Mouse (Mus musculus) heart, embryonic 14.5 days (tissue): ENCODE measurements at regions not wholly inside any gene's neighbourhood (a gene's known extent, or its start where the extent isn't known, plus 50 kb on each side); places are given as distances from the start of the nearest gene placed in this dataset.

Experiments
- ATAC-seq: fragments of 200-750 bp; cut with Nextera tagmentation; 2 replicates; pipeline ENCODE4 v1.8.0; 2017; ENCODE audit warnings: low read depth, moderate TSS enrichment; ENCODE audit not compliant: insufficient number of reproducible peaks, insufficient read depth, low FRiP score
- H3K27ac ChIP-seq, 2 experiments: fragments of 200-500 bp in 1 of 2; fragments of 300-500 bp in 1 of 2; sonication (generic) in 1 of 2; replicated peaks in 1 of 2; 2 replicates each; pipeline ENCODE4 v1.5.1; 2012 to 2014; ENCODE audit warnings: low read depth in 2 of 2, low read length in 2 of 2, control low read depth in 1 of 2, mild to moderate bottlenecking in 1 of 2, mixed read lengths in 1 of 2; ENCODE audit not compliant: control insufficient read depth in 1 of 2, insufficient read depth in 1 of 2
- H3K27me3 ChIP-seq: fragments of 300-500 bp; sonication (generic); 2 replicates; pipeline ENCODE4 v1.6.1; 2014; ENCODE audit warnings: mild to moderate bottlenecking, low read length, control low read depth; ENCODE audit not compliant: control insufficient read depth, insufficient read depth
- H3K36me3 ChIP-seq: fragments of 300-500 bp; sonication (generic); 2 replicates; pipeline ENCODE4 v1.6.1; 2014; ENCODE audit warnings: mild to moderate bottlenecking, control low read depth, low read length, mixed read lengths; ENCODE audit not compliant: control insufficient read depth, insufficient read depth
- H3K4me1 ChIP-seq, 2 experiments: fragments of 200-500 bp in 1 of 2; fragments of 300-500 bp in 1 of 2; sonication (generic) in 1 of 2; 2 replicates each; pipeline ENCODE4 v1.6.1; 2012 to 2014; ENCODE audit warnings: low read length in 2 of 2, control low read depth in 1 of 2, mixed read lengths in 1 of 2; ENCODE audit not compliant: control insufficient read depth in 2 of 2, insufficient read depth in 2 of 2
- H3K4me2 ChIP-seq: fragments of 300-500 bp; sonication (generic); 2 replicates; pipeline ENCODE4 v1.6.1; 2014; ENCODE audit warnings: mild to moderate bottlenecking, low read length
- H3K4me3 ChIP-seq, 2 experiments: fragments of 200-500 bp in 1 of 2; fragments of 300-500 bp in 1 of 2; sonication (generic) in 1 of 2; 2 replicates each; pipeline ENCODE4 v1.5.1; 2012 to 2014; ENCODE audit warnings: low read length in 2 of 2, mild to moderate bottlenecking in 2 of 2, control low read depth in 1 of 2, low read depth in 1 of 2, moderate library complexity in 1 of 2; ENCODE audit not compliant: control insufficient read depth in 1 of 2, insufficient read depth in 1 of 2
- H3K9ac ChIP-seq: fragments of 300-500 bp; sonication (generic); 2 replicates; pipeline ENCODE4 v1.6.1; 2014; ENCODE audit warnings: mild to moderate bottlenecking, low read length
- H3K9me3 ChIP-seq: fragments of 300-500 bp; sonication (generic); 2 replicates; pipeline ENCODE4 v1.6.1; 2016; ENCODE audit warnings: low read length, control low read depth; ENCODE audit not compliant: control insufficient read depth
- WGBS: fragments of 180-500 bp; shearing (Covaris S2); extraction: QIAGEN DNeasy Blood & Tissue Kit; methylation state at CpG from one replicate; pipeline ENCODE4 v1.1.7; 2014; 5-methylcytosine and 5-hydroxymethylcytosine counted together

GRCm38 (mm10) chr6:51067332-51067731, 365.1 kb upstream of the Nfe2l3 start:
- Histone ChIP-seq H3K4me2 (no peak overlapping the region), H3K27ac (no peak overlapping the region), H3K27me3 (no peaks in the 10 kb centered on the region), H3K9ac (no peak overlapping the region), H3K9me3 (no peaks in the 10 kb centered on the region), H3K36me3 (no peaks in the 10 kb centered on the region), H3K4me1 (no peaks in the 10 kb centered on the region; a peak in 2 of 4 replicates), H3K4me3 (no peak overlapping the region)
- ATAC-seq, result no peak
- WGBS, result 88% methylated on average over 11 of the region's 11 CpGs

- Histone ChIP-seq H3K4me2 (no peak overlapping the region), H3K9ac (no peak overlapping the region), H3K9me3 (no peaks in the 10 kb centered on the region), H3K4me1 (no peaks in the 10 kb centered on the region; a peak in 2 of 4 replicates), H3K27me3 (no peaks in the 10 kb centered on the region), H3K4me3 (no peak overlapping the region), H3K27ac (no peak overlapping the region), H3K36me3 (no peaks in the 10 kb centered on the region)
- WGBS, result 81% methylated on average over 5 of the region's 5 CpGs
- no peak for ATAC-seq
These were observed 362.5 kb upstream of the Nfe2l3 start for GRCm38 (mm10) chr6:51069945-51070344.

- no peak for ATAC-seq
- WGBS, result 64% methylated on average over 9 of the region's 9 CpGs
- no peak overlapping the region for H3K4me3 ChIP-seq
- H3K9me3 ChIP-seq, result no peaks in the 10 kb centered on the region
- no peaks in the 10 kb centered on the region; a peak in 2 of 4 replicates for H3K4me1 ChIP-seq
- H3K27ac ChIP-seq, result no peak overlapping the region
- no peak overlapping the region for H3K4me2 ChIP-seq
- no peaks in the 10 kb centered on the region for H3K27me3 ChIP-seq
- no peaks in the 10 kb centered on the region for H3K36me3 ChIP-seq
- H3K9ac ChIP-seq, result no peak overlapping the region
These were observed 361.2 kb upstream of the Nfe2l3 start for GRCm38 (mm10) chr6:51071243-51071642.

- no peak overlapping the region for H3K4me3 ChIP-seq
- H3K4me2 ChIP-seq, result no peak overlapping the region
- ATAC-seq, result no peak
- no peak overlapping the region for H3K9ac ChIP-seq
- no peaks in the 10 kb centered on the region for H3K27me3 ChIP-seq
- H3K9me3 ChIP-seq, result no peaks in the 10 kb centered on the region
- H3K4me1 ChIP-seq, result peaks cover 12 to 16% of the 10 kb centered on the region in 2 experiments
- 78% methylated on average over 8 of the region's 8 CpGs for WGBS
- no peak overlapping the region for H3K27ac ChIP-seq
- no peaks in the 10 kb centered on the region for H3K36me3 ChIP-seq
These were observed 357.4 kb upstream of the Nfe2l3 start for GRCm38 (mm10) chr6:51075026-51075425.

- Histone ChIP-seq H3K36me3 (no peaks in the 10 kb centered on the region), H3K27me3 (no peaks in the 10 kb centered on the region), H3K4me2 (no peak overlapping the region), H3K4me1 (peaks cover 12 to 19% of the 10 kb centered on the region in 2 experiments), H3K27ac (peak overlapping the region; percentile 22 to 24; a peak in 3 of 4 replicates), H3K9me3 (no peaks in the 10 kb centered on the region), H3K9ac (no peak overlapping the region), H3K4me3 (no peak overlapping the region)
- no peak for ATAC-seq
- WGBS, result 60% methylated on average over 21 of the region's 21 CpGs
These were observed 355.4 kb upstream of the Nfe2l3 start for GRCm38 (mm10) chr6:51076861-51077768.

- 65% methylated on average over 6 of the region's 6 CpGs for WGBS
- Histone ChIP-seq H3K4me2 (no peak overlapping the region), H3K4me1 (peaks cover 12 to 19% of the 10 kb centered on the region in 2 experiments), H3K9ac (no peak overlapping the region), H3K9me3 (no peaks in the 10 kb centered on the region), H3K27ac (peak overlapping the region in 1 of 2 experiments; percentile 6; a peak in 3 of 4 replicates), H3K4me3 (no peak overlapping the region), H3K27me3 (no peaks in the 10 kb centered on the region), H3K36me3 (no peaks in the 10 kb centered on the region)
- ATAC-seq, result no peak
These were observed 354.7 kb upstream of the Nfe2l3 start for GRCm38 (mm10) chr6:51077769-51078096.

- WGBS, result 70% methylated on average over 11 of the region's 11 CpGs
- H3K36me3 ChIP-seq, result no peaks in the 10 kb centered on the region
- no peak overlapping the region for H3K4me3 ChIP-seq
- no peak overlapping the region for H3K9ac ChIP-seq
- no peaks in the 10 kb centered on the region for H3K27me3 ChIP-seq
- ATAC-seq, result no peak
- H3K4me1 ChIP-seq, result peaks cover 12 to 21% of the 10 kb centered on the region in 2 experiments
- no peaks in the 10 kb centered on the region for H3K9me3 ChIP-seq
- no peak overlapping the region for H3K4me2 ChIP-seq
- H3K27ac ChIP-seq, result peak overlapping the region in 1 of 2 experiments; percentile 28; a peak in 2 of 4 replicates
These were observed 354.0 kb upstream of the Nfe2l3 start for GRCm38 (mm10) chr6:51078353-51078966.
